Mouse (Mus musculus) neural tube, embryonic 12.5 days (tissue): ENCODE data around the gene Lamc3. TPM values are rescaled to one million over a fixed set of nuclear protein-coding genes. Genes with fewer than 3 reads are reported as not detected.

ENCODE experiments used
- ATAC-seq: fragments of 200-750 bp; cut with Nextera tagmentation; 2 replicates; pipeline ENCODE4 v1.8.0; 2017; ENCODE audit warnings: low read depth, mild to moderate bottlenecking, moderate TSS enrichment, moderate library complexity; ENCODE audit not compliant: low FRiP score
- H3K27ac ChIP-seq: fragments of 300-500 bp; sonication (generic); 2 replicates; pipeline ENCODE4 v1.5.1; 2016
- H3K27me3 ChIP-seq: fragments of 300-500 bp; sonication (generic); replicated peaks from 2 replicates; pipeline ENCODE4 v1.6.1; 2016; ENCODE audit warnings: mild to moderate bottlenecking
- H3K36me3 ChIP-seq: fragments of 300-500 bp; sonication (generic); 2 replicates; pipeline ENCODE4 v1.6.1; 2016; ENCODE audit warnings: mild to moderate bottlenecking
- H3K4me1 ChIP-seq: fragments of 300-500 bp; sonication (generic); 2 replicates; pipeline ENCODE4 v1.6.1; 2016
- H3K4me2 ChIP-seq: fragments of 300-500 bp; sonication (generic); replicated peaks from 2 replicates; pipeline ENCODE4 v1.6.1; 2016; ENCODE audit warnings: mild to moderate bottlenecking
- H3K4me3 ChIP-seq: fragments of 300-500 bp; sonication (generic); 2 replicates; pipeline ENCODE4 v1.5.1; 2016
- H3K9ac ChIP-seq: fragments of 300-500 bp; sonication (generic); 2 replicates; pipeline ENCODE4 v1.6.1; 2016; ENCODE audit warnings: mild to moderate bottlenecking
- H3K9me3 ChIP-seq: fragments of 300-500 bp; sonication (generic); 2 replicates; pipeline ENCODE4 v1.6.1; 2016; ENCODE audit warnings: mild to moderate bottlenecking
- WGBS: fragments of 180-500 bp; shearing (Covaris S2); methylation state at CpG from one replicate; pipeline ENCODE4 v1.1.7; 2016; 5-methylcytosine and 5-hydroxymethylcytosine counted together
- polyA plus RNA-seq: library from polyadenylated mRNA; unstranded; fragments of >200 nt; fragmentation: Nextera tagmentation; extraction: Ambion mirVana; gene quantifications from 2 replicates; pipeline ENCODE4 v1.2.1, GENCODE M21; 2016

Lamc3 gene
- polyA plus RNA-seq: 8.8 and 9.1 TPM in 2 replicates

DNA sequence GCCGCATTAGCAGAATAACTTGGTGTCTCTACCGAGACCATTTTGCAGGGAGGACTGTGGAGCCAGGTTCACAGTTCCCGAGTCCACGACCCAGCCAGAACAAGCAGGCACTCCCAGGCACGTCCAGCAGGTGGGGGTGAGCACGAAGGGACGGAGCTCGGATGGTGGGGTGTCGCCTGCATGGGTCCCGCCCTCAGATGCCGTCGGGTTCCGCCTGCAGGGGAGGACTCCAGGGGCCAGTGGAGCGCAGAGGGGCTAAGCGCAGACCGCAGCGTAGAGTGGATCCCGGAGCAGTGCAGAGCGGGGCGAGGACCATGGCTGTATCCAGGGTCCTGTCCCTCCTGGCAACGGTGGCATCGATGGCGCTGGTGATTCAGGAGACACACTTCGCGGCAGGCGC, at the start of gene Lamc3:
TSS of gene Lamc3 (plus strand) at position 262 of the 400 bp plus-strand sequence.
- peak within 1 kb of the TSS; percentile 15; the same call in 1 of the 2 replicates for H3K4me3 ChIP-seq
- H3K4me2 ChIP-seq: peak within 1 kb of the TSS; percentile 40
- no peak within 1 kb of the TSS for H3K27ac ChIP-seq
- 0 out of 2 replicates have a peak, but pooled peaks have one; percentile 25 for ATAC-seq
- H3K36me3 ChIP-seq: no peaks in the 10 kb centered on the region
- H3K9ac ChIP-seq: peak within 1 kb of the TSS; percentile 14; the same call in 1 of the 2 replicates
- 7% methylated on average over 26 of the region's 26 CpGs for WGBS
- no peaks in the 10 kb centered on the region for H3K9me3 ChIP-seq
- H3K27me3 ChIP-seq: peaks cover 62% of the 10 kb centered on the region
- H3K4me1 ChIP-seq: peaks cover 5% of the 10 kb centered on the region; the same call in 1 of the 2 replicates

DNA sequence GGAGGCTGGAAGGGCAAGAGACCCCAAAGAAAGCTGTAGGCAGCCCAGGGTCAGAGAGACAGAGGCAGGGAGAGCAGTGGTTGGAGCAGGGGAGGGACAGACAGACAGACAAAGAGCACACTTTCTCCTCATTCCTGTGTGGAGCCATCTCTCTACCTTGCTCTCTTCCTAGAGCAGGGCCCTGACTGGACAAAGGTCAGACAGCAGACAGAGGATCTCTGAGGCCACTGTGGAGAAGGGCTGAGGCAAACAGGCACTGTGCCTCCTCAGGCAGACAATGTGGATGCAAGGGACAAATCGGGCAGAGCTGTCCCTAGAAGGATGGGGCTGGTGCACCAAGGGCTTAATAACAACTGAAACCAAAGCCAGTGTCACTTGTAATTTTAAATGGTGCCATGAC, 48.2 kb upstream of the Lamc3 start:
- no peaks in the 10 kb centered on the region for H3K36me3 ChIP-seq
- peaks cover 33% of the 10 kb centered on the region for H3K27me3 ChIP-seq
- no peak overlapping the region for H3K27ac ChIP-seq
- no peak overlapping the region for H3K4me2 ChIP-seq
- WGBS: 45% methylated on average over 1 of the region's 1 CpGs
- H3K4me1 ChIP-seq: peaks cover 10% of the 10 kb centered on the region; the same call in 1 of the 2 replicates
- H3K4me3 ChIP-seq: no peak overlapping the region
- ATAC-seq: no peak
- H3K9me3 ChIP-seq: no peaks in the 10 kb centered on the region
- H3K9ac ChIP-seq: no peak overlapping the region

DNA sequence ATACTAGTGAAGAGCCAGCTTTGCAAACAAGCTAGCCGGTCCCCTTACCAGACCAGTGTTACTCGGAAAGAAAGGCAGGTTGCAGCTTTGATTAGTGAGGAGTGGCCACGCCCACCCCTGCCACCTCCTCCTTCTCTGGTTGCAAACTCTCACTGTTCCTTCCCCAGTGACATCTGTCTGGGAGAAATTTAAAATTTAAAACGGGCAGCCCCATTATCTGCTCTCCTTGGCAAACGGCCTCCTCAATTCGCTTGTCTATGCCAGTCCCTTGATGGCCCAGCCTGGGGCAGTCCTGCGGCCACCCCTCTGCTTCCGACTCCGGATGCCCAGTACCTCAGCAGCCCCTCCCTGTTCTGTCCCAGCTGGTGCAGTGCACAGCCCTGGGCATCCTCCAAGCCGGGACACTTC, 42.4 kb upstream of the Lamc3 start:
- H3K27me3 ChIP-seq: peaks cover 66% of the 10 kb centered on the region
- no peaks in the 10 kb centered on the region for H3K9me3 ChIP-seq
- H3K27ac ChIP-seq: no peak overlapping the region
- H3K36me3 ChIP-seq: no peaks in the 10 kb centered on the region
- H3K9ac ChIP-seq: no peak overlapping the region
- H3K4me3 ChIP-seq: no peak overlapping the region
- WGBS: 2% methylated on average over 10 of the region's 10 CpGs
- ATAC-seq: peak; percentile 60; the same call in 1 of the 2 replicates
- peaks cover 30% of the 10 kb centered on the region for H3K4me1 ChIP-seq
- H3K4me2 ChIP-seq: peak overlapping the region; percentile 93; the same call in 1 of the 2 replicates

DNA sequence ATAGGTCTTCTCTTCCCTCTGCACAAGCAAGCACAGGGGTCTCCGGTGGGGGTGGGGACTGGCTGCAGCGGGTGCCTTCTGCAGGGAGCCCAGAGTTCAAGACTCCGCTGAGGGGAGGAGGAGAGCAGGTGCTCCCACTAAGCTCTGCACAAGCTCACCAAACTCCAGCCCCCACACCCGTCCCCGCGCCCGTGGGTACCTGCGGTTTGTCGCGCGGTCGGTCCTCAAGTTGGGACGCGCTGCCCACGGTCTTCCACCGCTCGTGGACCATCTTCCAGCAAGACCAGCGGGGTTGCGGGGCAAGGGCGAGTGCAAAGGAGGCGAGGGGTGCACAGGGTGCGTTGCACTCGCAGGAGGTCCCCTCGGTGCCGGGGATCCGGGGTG, 41.6 kb upstream of the Lamc3 start:
- Histone ChIP-seq H3K27ac (no peak overlapping the region), H3K4me1 (peaks cover 33% of the 10 kb centered on the region), H3K36me3 (no peaks in the 10 kb centered on the region), H3K9me3 (no peaks in the 10 kb centered on the region), H3K9ac (peak overlapping the region; percentile 57), H3K4me2 (peak overlapping the region; percentile 93), H3K4me3 (peak overlapping the region; percentile 45), H3K27me3 (peaks cover 63% of the 10 kb centered on the region)
- WGBS: 2% methylated on average over 26 of the region's 26 CpGs
- ATAC-seq: no peak

DNA sequence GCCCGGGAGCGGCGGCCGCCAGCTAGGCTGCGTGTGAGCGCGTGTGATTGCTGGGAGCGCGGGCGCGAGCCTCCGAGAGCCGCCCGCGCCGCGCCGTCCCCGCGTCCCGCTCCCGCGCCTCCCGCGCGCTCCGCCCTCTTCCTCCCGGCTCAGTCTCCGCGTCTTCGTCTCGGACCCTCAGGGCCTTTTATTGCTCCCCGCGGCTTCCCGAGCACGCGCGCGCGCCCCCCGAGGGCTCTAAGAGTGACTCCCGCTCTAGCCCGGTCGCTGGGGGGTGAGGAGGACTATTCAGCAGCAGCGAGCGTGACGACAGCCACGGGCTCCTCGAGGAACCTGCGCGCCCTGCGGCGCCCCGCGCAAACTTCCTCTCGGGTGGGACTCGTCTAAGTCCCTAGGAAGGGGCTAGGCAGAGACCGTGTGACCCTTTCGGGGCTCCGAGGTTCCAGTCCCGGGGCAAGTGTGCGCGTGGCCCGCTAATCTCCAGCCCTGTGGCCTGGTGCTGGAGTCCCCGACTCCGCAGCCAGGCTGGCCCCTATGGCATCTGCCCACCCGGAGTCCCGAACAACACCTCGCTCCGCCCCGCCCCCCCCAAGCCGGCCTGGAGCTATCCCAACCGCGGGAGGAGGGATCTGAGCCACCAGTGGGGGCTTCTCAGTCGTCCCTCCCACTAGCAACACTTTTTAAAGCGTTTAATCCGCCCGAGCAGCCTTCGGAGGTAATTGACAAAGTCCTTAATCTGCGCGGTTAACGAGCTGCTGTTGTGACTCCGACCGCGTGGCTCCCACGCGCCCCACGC, 41.0 kb upstream of the Lamc3 start, which contains the start of gene Fibcd1:
TSS of gene Fibcd1 (minus strand) at position 110 of the 796 bp plus-strand sequence.
- under 1% methylated on average over 80 of the region's 88 CpGs for WGBS
- H3K4me2 ChIP-seq: peak within 1 kb of the TSS; percentile 93
- peaks cover 33% of the 10 kb centered on the region for H3K4me1 ChIP-seq
- H3K4me3 ChIP-seq: peak within 1 kb of the TSS; percentile 45
- no peak within 1 kb of the TSS for H3K27ac ChIP-seq
- H3K9me3 ChIP-seq: no peaks in the 10 kb centered on the region
- no peak for ATAC-seq
- H3K36me3 ChIP-seq: no peaks in the 10 kb centered on the region
- H3K27me3 ChIP-seq: peaks cover 62% of the 10 kb centered on the region
- H3K9ac ChIP-seq: peak within 1 kb of the TSS; percentile 57

DNA sequence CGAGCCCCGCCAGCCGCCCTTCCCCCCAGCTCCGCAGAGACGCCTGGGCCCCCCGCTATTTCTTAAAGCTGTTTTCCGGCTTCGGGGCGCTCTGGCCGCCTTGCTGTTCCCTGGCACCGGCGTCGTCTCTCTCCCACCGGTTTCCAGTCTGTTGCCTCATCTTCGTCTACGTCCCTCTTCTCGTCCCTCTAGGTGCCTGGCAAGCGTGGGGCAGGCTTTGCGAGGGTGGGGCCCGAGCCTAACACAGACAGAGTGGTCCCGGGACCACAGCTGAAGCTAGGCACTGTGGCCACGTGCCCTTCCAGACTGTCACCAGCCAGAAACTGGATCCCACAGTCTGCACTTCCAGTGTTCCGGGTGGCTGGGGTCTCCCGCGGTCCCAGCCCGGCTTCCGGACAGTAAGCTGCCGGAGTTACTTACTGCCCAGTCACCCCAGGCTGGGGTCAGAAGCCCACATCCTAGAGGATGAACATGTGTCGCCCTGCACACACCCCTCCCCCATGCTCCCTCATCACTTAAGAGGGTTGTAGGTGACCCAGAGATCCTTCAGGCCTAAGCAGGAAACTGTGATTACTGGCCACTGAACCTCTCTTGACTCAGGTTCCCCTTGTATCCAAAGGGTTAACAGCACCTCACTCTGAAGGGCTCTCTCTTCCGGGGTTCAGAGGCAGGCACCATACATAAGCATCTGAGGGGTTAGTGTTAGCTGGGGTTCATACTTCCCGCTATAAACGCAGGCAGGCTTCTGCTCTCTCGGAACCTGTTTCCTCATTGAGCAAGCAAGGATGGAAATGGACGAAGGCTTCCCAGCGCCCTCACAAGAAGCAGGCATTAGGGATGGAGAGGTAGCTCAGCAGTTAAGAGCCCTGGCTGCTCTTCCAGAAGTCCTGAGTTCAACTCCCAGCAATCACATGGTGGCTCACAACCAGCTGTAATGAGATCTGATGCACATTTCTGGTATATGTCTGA, 40.1 kb upstream of the Lamc3 start:
- Histone ChIP-seq H3K27me3 (peaks cover 57% of the 10 kb centered on the region), H3K4me1 (peaks cover 33% of the 10 kb centered on the region), H3K4me3 (peak overlapping the region; percentile 45), H3K27ac (no peak overlapping the region), H3K9ac (peak overlapping the region; percentile 57; the same call in 1 of the 2 replicates), H3K4me2 (peak overlapping the region; percentile 93), H3K36me3 (no peaks in the 10 kb centered on the region), H3K9me3 (no peaks in the 10 kb centered on the region)
- 3% methylated on average over 35 of the region's 35 CpGs for WGBS
- no peak for ATAC-seq

DNA sequence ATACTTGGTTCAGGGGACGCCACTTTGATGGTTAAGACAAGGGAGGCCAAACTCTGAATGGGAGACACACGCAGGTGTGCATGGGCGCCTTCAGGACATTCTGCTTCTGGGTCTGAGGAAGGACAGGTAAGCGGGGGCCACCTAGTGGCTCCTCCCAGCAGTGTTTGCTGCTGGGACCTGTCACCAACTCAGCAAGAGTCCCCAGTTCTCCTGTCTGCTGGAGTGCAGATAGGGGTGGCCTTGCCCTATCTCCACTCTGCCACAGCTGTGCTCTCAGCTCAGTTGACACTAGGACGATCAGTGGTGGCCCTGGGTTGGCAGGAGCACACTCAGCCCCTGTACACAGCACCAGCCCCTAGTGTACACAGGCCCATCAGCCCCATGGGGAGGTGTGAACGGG, 39.2 kb upstream of the Lamc3 start:
- no peak overlapping the region for H3K27ac ChIP-seq
- H3K27me3 ChIP-seq: peaks cover 53% of the 10 kb centered on the region
- no peak overlapping the region for H3K9ac ChIP-seq
- H3K36me3 ChIP-seq: no peaks in the 10 kb centered on the region
- WGBS: 23% methylated on average over 6 of the region's 6 CpGs
- no peak overlapping the region for H3K4me3 ChIP-seq
- H3K9me3 ChIP-seq: no peaks in the 10 kb centered on the region
- ATAC-seq: no peak
- H3K4me2 ChIP-seq: no peak overlapping the region
- H3K4me1 ChIP-seq: peaks cover 33% of the 10 kb centered on the region

DNA sequence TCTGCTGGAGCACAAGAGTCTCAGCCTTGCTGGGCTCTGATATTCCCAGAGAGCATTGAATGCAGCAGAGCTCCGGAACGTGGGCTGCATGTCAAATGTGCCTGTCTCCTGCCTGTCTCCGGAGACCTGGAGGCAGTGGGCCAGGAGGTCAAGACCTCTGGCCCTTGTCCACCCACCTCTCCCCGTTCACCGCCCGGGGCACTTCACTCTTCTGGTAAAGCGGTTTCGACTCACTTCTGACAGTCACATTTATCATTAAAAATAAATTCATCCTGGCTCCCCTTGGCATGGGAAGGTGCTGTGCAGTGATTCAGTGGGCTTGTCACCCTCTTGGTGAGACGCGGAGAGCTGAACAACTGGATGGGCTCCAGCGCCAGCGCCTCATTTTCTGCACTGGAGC, 37.0 kb upstream of the Lamc3 start:
- H3K27me3 ChIP-seq: peaks cover 31% of the 10 kb centered on the region
- no peak overlapping the region for H3K9ac ChIP-seq
- H3K4me2 ChIP-seq: no peak overlapping the region
- ATAC-seq: no peak
- no peaks in the 10 kb centered on the region for H3K9me3 ChIP-seq
- H3K4me3 ChIP-seq: no peak overlapping the region
- H3K27ac ChIP-seq: no peak overlapping the region
- H3K4me1 ChIP-seq: peaks cover 30% of the 10 kb centered on the region
- 59% methylated on average over 12 of the region's 12 CpGs for WGBS
- H3K36me3 ChIP-seq: no peaks in the 10 kb centered on the region

DNA sequence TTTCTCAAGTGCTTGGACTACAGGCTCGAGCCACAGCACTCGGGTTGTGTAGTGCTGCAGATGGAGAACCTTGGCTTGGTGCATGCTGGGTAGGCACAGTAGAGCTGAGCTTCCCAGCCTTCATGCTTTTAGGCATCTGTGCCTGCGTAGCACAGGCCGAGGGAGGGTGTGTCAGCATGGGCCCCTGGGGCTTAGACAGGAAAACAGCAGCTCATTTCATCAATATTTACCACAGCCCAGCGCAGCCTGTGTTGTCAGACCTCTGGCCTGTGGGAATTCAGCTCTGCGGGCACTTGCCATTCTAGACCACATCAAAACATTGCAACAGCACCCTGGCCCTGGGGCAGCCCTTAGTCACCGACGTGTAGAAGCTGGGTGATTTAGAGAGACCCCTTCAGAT, 31.1 kb upstream of the Lamc3 start:
- 78% methylated on average over 8 of the region's 8 CpGs for WGBS

DNA sequence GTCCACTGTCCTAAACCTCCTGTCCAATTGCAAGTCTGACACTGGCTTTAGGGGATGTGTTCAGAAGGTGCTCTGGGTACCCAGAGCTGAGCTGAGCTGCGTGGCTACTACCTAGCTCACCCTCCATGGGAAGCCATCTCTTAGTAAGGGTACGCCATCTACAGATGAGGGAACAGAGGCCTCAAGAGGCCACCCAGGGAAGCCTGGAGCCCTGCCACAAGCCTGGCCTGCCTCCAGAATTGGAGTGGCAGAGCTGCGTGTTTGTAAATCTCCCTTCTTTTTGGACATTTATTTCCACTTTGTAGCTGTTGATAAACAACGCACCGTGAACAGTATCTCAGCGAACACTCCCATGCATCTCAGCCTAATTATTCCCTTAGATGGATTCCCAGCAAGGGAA, 29.9 kb upstream of the Lamc3 start:
- no peak overlapping the region for H3K27ac ChIP-seq
- H3K9ac ChIP-seq: no peak overlapping the region
- no peak overlapping the region for H3K4me2 ChIP-seq
- no peak for ATAC-seq
- H3K27me3 ChIP-seq: peaks cover 12% of the 10 kb centered on the region; the same call in 1 of the 2 replicates
- H3K4me3 ChIP-seq: no peak overlapping the region
- WGBS: 71% methylated on average over 6 of the region's 6 CpGs
- H3K4me1 ChIP-seq: peaks cover 38% of the 10 kb centered on the region
- H3K36me3 ChIP-seq: no peaks in the 10 kb centered on the region
- no peaks in the 10 kb centered on the region for H3K9me3 ChIP-seq

More for the DNA sequence above, 31.1 kb upstream of the Lamc3 start:
- Histone ChIP-seq H3K4me2 (no peak overlapping the region), H3K9me3 (no peaks in the 10 kb centered on the region), H3K36me3 (no peaks in the 10 kb centered on the region), H3K27me3 (peaks cover 12% of the 10 kb centered on the region; the same call in 1 of the 2 replicates), H3K27ac (no peak overlapping the region), H3K9ac (no peak overlapping the region), H3K4me1 (peaks cover 38% of the 10 kb centered on the region), H3K4me3 (no peak overlapping the region)
- ATAC-seq: no peak

DNA sequence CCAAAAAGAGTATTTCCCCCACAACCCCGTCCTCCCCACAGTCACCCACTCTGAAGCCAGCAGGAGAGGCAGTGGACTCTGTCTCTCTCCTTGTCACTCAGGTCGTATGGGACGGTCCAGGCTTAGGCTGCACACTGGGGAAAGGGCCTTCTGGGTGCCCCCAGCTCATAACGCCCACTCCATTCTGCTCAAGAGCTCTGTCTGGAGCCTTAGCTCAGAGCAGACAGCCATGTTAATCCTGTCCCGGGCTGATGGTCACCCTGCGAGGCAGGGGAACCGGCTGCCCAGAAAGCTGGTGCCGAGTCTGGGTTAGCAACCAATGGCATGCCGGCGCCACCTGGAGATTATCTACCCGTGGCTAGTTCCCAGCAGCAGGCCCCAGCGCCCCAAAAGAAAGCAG, 28.6 kb upstream of the Lamc3 start:
- ATAC-seq: no peak
- Histone ChIP-seq H3K4me2 (no peak overlapping the region), H3K36me3 (no peaks in the 10 kb centered on the region), H3K27ac (no peak overlapping the region), H3K27me3 (peaks cover 12% of the 10 kb centered on the region; the same call in 1 of the 2 replicates), H3K4me3 (no peak overlapping the region), H3K9ac (no peak overlapping the region), H3K4me1 (peaks cover 38% of the 10 kb centered on the region), H3K9me3 (no peaks in the 10 kb centered on the region)
- 20% methylated on average over 12 of the region's 12 CpGs for WGBS

DNA sequence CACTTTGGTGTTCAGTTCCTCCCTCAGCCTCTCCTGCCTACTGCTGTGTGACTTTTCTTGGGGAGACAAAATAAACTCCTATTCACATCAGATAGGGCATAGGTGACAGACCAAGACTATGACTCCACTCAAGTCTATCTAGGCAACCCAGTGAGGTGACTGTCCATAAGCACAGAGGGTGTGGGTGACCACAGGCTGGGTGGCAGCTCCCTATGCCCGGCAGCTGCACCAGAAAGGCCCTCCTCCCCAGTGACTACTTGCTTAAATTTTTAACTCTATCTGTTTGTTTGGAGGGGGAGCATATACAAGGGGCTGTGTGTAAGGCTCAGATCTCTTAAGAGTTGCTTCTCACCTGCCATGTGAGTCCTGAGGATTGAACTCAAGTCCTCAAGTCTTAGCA, 24.2 kb upstream of the Lamc3 start:
- 81% methylated on average over 1 of the region's 1 CpGs for WGBS
- Histone ChIP-seq H3K36me3 (no peaks in the 10 kb centered on the region), H3K4me1 (peaks cover 39% of the 10 kb centered on the region), H3K4me2 (no peak overlapping the region), H3K9me3 (no peaks in the 10 kb centered on the region), H3K27ac (no peak overlapping the region), H3K27me3 (peaks cover 7% of the 10 kb centered on the region; the same call in 1 of the 2 replicates), H3K9ac (no peak overlapping the region), H3K4me3 (no peak overlapping the region)
- no peak for ATAC-seq
